Mouse (Mus musculus) spleen, adult 2 months (tissue): Measurements from ENCODE around the gene Kcnn3.

Source experiments
- CTCF ChIP-seq: fragments of 200-500 bp; IDR thresholded peaks from 2 replicates; pipeline ENCODE4 v1.5.1; 2011; ENCODE audit warnings: mild to moderate bottlenecking, inconsistent platforms; ENCODE audit not compliant: insufficient read depth, insufficient read length, insufficient replicate concordance; ENCODE audit errors: extremely low read depth
- POLR2A ChIP-seq: fragments of 200-500 bp; IDR thresholded peaks from 2 replicates; pipeline ENCODE4 v1.6.1; 2011; ENCODE audit warnings: low read depth, low read length, inconsistent platforms

DNA sequence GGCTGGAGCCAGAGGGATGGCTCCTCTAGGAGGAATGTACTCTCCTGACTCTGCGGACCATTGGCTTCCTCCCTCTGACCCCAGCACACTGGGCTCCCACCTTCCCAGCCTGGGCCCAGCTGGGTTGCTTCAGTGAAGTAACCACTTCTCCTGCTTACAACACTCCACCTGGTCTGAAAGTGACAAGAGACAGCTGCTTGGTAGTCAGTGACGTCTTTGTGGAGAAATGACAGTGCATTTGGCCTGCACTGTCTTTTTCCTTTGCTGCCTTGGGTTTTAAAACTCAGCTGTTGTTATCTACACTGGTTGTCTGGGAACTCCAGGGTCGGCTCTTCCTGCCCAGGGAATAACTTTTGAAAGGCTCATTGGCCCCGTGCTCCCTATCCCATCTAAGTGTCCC, 29.5 kb downstream of the Kcnn3 start:
- TF ChIP-seq CTCF (no peak), POLR2A (no peak)
